Mouse (Mus musculus): ENCODE data around the gene Prr3.

GRCm38 (mm10) chr17:35981776-35982175 lies 1.7 kb upstream of the Prr3 start:
- TF ChIP-seq POLR2A (IDR thresholded peaks at IDR 0.05; ENCODE audit: borderline replicate concordance, extremely low read depth, low read depth, low read length) = no peak
- no peak for TF ChIP-seq CTCF (IDR thresholded peaks at IDR 0.05; ENCODE audit: insufficient read depth, low read length)
